Mouse (Mus musculus): ENCODE results near the gene Col4a3. TPM values are rescaled to one million over a fixed set of nuclear protein-coding genes. Genes with fewer than 3 reads are reported as not detected.

The Col4a3 gene
- polyA plus RNA-seq, 1 experiment from 2014 or later = 4.8 TPM

DNA sequence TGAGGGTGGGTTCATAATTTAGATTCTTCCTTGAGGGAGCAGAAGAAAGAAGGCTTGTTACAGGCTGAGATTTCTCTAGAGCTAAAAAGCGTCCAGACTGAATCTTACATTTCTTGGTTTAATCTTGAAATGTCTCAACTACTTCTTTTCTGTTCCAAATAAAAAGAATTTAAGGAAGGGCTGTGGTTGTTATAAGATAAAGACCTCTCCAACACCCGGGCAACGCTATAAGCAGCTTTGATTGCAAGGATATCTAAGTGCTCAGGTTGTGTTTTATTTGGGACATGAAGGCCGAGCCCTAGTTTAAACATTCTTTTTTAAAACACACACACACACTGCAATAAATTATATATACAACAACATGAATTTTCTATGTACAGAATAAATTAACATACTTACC lies 17.3 kb upstream of the Col4a3 start:
- Histone ChIP-seq H3K4me2 (replicated peaks; ENCODE audit: low read depth, low read length) (no peak overlapping the region), H3K9me3 (ENCODE audit: low read length) (no peaks in the 10 kb centered on the region), H3K27ac (ENCODE audit: low read length) (no peak overlapping the region), H3K4me3 (ENCODE audit: low read length) (no peak overlapping the region), H3K4me1 (ENCODE audit: insufficient read depth, low read length) (no peaks in the 10 kb centered on the region), H3K9ac (replicated peaks; ENCODE audit: low read length) (no peak overlapping the region), H3K27me3 (ENCODE audit: insufficient read depth, low read length) (no peaks in the 10 kb centered on the region), H3K36me3 (ENCODE audit: insufficient read depth, low read length) (no peaks in the 10 kb centered on the region)
- no peak for ATAC-seq (ENCODE audit: low FRiP score, low TSS enrichment)
- WGBS = 80% methylated on average over 4 of the region's 4 CpGs

DNA sequence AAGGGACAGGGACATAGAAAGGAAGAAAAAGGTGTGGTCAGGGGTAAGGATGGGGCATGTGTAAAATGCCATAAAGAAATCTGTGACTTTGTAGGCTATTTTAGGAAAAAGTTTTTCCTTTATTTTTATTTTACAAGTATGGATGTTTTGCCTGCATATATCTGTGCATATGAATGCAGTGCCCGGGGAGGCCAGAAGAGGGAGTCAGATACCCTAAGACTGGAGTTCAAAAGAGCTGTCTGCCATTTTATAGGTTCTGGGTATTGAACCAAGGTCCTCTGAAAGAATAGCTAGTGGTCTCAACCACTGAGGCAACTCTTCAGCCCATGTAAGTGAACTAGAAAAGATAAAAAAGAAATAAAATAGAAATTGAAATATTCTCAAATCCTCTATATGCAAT lies 15.0 kb upstream of the Col4a3 start:
- no peaks in the 10 kb centered on the region for H3K4me1 ChIP-seq (ENCODE audit: insufficient read depth, low read length)
- WGBS = 79% methylated on average over 1 of the region's 1 CpGs
- no peak overlapping the region for H3K4me3 ChIP-seq (ENCODE audit: low read length)
- H3K27me3 ChIP-seq (ENCODE audit: insufficient read depth, low read length) = no peaks in the 10 kb centered on the region
- H3K9me3 ChIP-seq (ENCODE audit: low read length) = no peaks in the 10 kb centered on the region
- H3K4me2 ChIP-seq (replicated peaks; ENCODE audit: low read depth, low read length) = no peak overlapping the region
- no peaks in the 10 kb centered on the region for H3K36me3 ChIP-seq (ENCODE audit: insufficient read depth, low read length)
- H3K27ac ChIP-seq (ENCODE audit: low read length) = no peak overlapping the region
- ATAC-seq (ENCODE audit: low FRiP score, low TSS enrichment) = no peak
- H3K9ac ChIP-seq (replicated peaks; ENCODE audit: low read length) = no peak overlapping the region

GRCm38 (mm10) chr1:82575681-82576080 lies 11.0 kb upstream of the Col4a3 start:
- ATAC-seq (ENCODE audit: low FRiP score, low TSS enrichment) = no peak
- Histone ChIP-seq H3K4me2 (replicated peaks; ENCODE audit: low read depth, low read length) (no peak overlapping the region), H3K36me3 (ENCODE audit: insufficient read depth, low read length) (no peaks in the 10 kb centered on the region), H3K27me3 (ENCODE audit: insufficient read depth, low read length) (no peaks in the 10 kb centered on the region), H3K9ac (replicated peaks; ENCODE audit: low read length) (no peak overlapping the region), H3K4me3 (ENCODE audit: low read length) (no peak overlapping the region), H3K27ac (ENCODE audit: low read length) (no peak overlapping the region), H3K9me3 (ENCODE audit: low read length) (no peaks in the 10 kb centered on the region), H3K4me1 (ENCODE audit: insufficient read depth, low read length) (no peaks in the 10 kb centered on the region)
- WGBS = 79% methylated on average over 3 of the region's 3 CpGs

- no peak for ATAC-seq (ENCODE audit: low FRiP score, low TSS enrichment)
- H3K4me3 ChIP-seq (ENCODE audit: low read length) = no peak overlapping the region
- H3K27me3 ChIP-seq (ENCODE audit: insufficient read depth, low read length) = no peaks in the 10 kb centered on the region
- 85% methylated on average over 2 of the region's 2 CpGs for WGBS
- no peak overlapping the region for H3K4me2 ChIP-seq (replicated peaks; ENCODE audit: low read depth, low read length)
- no peak overlapping the region for H3K27ac ChIP-seq (ENCODE audit: low read length)
- no peak overlapping the region for H3K9ac ChIP-seq (replicated peaks; ENCODE audit: low read length)
- H3K9me3 ChIP-seq (ENCODE audit: low read length) = no peaks in the 10 kb centered on the region
- no peaks in the 10 kb centered on the region for H3K4me1 ChIP-seq (ENCODE audit: insufficient read depth, low read length)
- no peaks in the 10 kb centered on the region for H3K36me3 ChIP-seq (ENCODE audit: insufficient read depth, low read length)
These were observed 10.5 kb upstream of the Col4a3 start for GRCm38 (mm10) chr1:82576182-82576581.

- no peak for ATAC-seq (ENCODE audit: low FRiP score, low TSS enrichment)
- H3K9ac ChIP-seq (replicated peaks; ENCODE audit: low read length) = no peak overlapping the region
- no peaks in the 10 kb centered on the region for H3K27me3 ChIP-seq (ENCODE audit: insufficient read depth, low read length)
- no peak overlapping the region for H3K27ac ChIP-seq (ENCODE audit: low read length)
- no peaks in the 10 kb centered on the region for H3K9me3 ChIP-seq (ENCODE audit: low read length)
- 85% methylated on average over 10 of the region's 10 CpGs for WGBS
- no peaks in the 10 kb centered on the region for H3K4me1 ChIP-seq (ENCODE audit: insufficient read depth, low read length)
- no peaks in the 10 kb centered on the region for H3K36me3 ChIP-seq (ENCODE audit: insufficient read depth, low read length)
- no peak overlapping the region for H3K4me2 ChIP-seq (replicated peaks; ENCODE audit: low read depth, low read length)
- no peak overlapping the region for H3K4me3 ChIP-seq (ENCODE audit: low read length)
These were observed 9.4 kb upstream of the Col4a3 start for GRCm38 (mm10) chr1:82577339-82577738.

- H3K4me3 ChIP-seq (ENCODE audit: low read length) = no peak overlapping the region
- no peak overlapping the region for H3K4me2 ChIP-seq (replicated peaks; ENCODE audit: low read depth, low read length)
- 61% methylated on average over 3 of the region's 3 CpGs for WGBS
- ATAC-seq (ENCODE audit: low FRiP score, low TSS enrichment) = peak; percentile 80
- H3K36me3 ChIP-seq (ENCODE audit: insufficient read depth, low read length) = no peaks in the 10 kb centered on the region
- no peaks in the 10 kb centered on the region for H3K27me3 ChIP-seq (ENCODE audit: insufficient read depth, low read length)
- H3K9ac ChIP-seq (replicated peaks; ENCODE audit: low read length) = no peak overlapping the region
- no peaks in the 10 kb centered on the region for H3K4me1 ChIP-seq (ENCODE audit: insufficient read depth, low read length)
- no peak overlapping the region for H3K27ac ChIP-seq (ENCODE audit: low read length)
- no peaks in the 10 kb centered on the region for H3K9me3 ChIP-seq (ENCODE audit: low read length)
These were observed 8.8 kb upstream of the Col4a3 start for GRCm38 (mm10) chr1:82577915-82578314.

DNA sequence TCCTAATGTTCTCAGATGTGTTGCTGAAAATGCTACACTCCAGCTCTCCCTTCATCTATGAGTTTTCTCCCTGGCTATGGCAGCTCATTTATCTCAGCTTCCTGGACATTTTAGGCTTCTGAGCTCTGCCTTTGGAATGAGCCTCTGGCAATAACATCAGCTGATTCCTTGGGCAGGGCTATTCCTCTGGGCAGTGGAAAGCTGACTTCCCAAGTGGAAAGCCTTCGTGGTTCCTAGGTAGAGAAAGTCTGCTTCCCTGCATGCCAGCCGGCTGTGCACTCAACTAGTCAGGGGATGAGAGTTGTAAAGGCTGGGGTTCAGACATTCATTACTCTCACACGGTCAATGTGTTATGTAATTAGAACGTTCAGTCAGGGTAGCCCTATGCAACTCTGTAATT lies 8.4 kb upstream of the Col4a3 start:
- H3K4me2 ChIP-seq (replicated peaks; ENCODE audit: low read depth, low read length) = no peak overlapping the region
- 46% methylated on average over 4 of the region's 4 CpGs for WGBS
- H3K4me3 ChIP-seq (ENCODE audit: low read length) = no peak overlapping the region
- ATAC-seq (ENCODE audit: low FRiP score, low TSS enrichment) = peak; percentile 31; the same call in 1 of the 2 replicates
- no peaks in the 10 kb centered on the region for H3K36me3 ChIP-seq (ENCODE audit: insufficient read depth, low read length)
- H3K9ac ChIP-seq (replicated peaks; ENCODE audit: low read length) = no peak overlapping the region
- no peak overlapping the region for H3K27ac ChIP-seq (ENCODE audit: low read length)
- no peaks in the 10 kb centered on the region for H3K9me3 ChIP-seq (ENCODE audit: low read length)
- no peaks in the 10 kb centered on the region for H3K27me3 ChIP-seq (ENCODE audit: insufficient read depth, low read length)
- H3K4me1 ChIP-seq (ENCODE audit: insufficient read depth, low read length) = no peaks in the 10 kb centered on the region

GRCm38 (mm10) chr1:82585981-82586380 lies 740 bp upstream of the Col4a3 start:
- Histone ChIP-seq H3K4me3 (ENCODE audit: low read length) (peak overlapping the region; percentile 52), H3K4me2 (replicated peaks; ENCODE audit: low read depth, low read length) (peak overlapping the region; percentile 90), H3K4me1 (ENCODE audit: insufficient read depth, low read length) (peaks cover 8% of the 10 kb centered on the region), H3K9ac (replicated peaks; ENCODE audit: low read length) (peak overlapping the region; percentile 62; the same call in 1 of the 2 replicates), H3K27me3 (ENCODE audit: insufficient read depth, low read length) (peaks cover 4% of the 10 kb centered on the region; the same call in 1 of the 2 replicates), H3K27ac (ENCODE audit: low read length) (no peak overlapping the region), H3K9me3 (ENCODE audit: low read length) (no peaks in the 10 kb centered on the region), H3K36me3 (ENCODE audit: insufficient read depth, low read length) (no peaks in the 10 kb centered on the region)
- ATAC-seq (ENCODE audit: low FRiP score, low TSS enrichment) = no peak
- 71% methylated on average over 7 of the region's 7 CpGs for WGBS

- 58% methylated on average over 4 of the region's 4 CpGs for WGBS
- Histone ChIP-seq H3K9ac (replicated peaks; ENCODE audit: low read length) (no peak overlapping the region), H3K9me3 (ENCODE audit: low read length) (no peaks in the 10 kb centered on the region), H3K36me3 (ENCODE audit: insufficient read depth, low read length) (no peaks in the 10 kb centered on the region), H3K27me3 (ENCODE audit: insufficient read depth, low read length) (peaks cover 4% of the 10 kb centered on the region; the same call in 1 of the 2 replicates), H3K4me2 (replicated peaks; ENCODE audit: low read depth, low read length) (no peak overlapping the region), H3K4me3 (ENCODE audit: low read length) (no peak overlapping the region), H3K27ac (ENCODE audit: low read length) (no peak overlapping the region), H3K4me1 (ENCODE audit: insufficient read depth, low read length) (peaks cover 8% of the 10 kb centered on the region)
- ATAC-seq (ENCODE audit: low FRiP score, low TSS enrichment) = no peak
These were observed 3.5 kb downstream of the Col4a3 start for GRCm38 (mm10) chr1:82590266-82590665.

DNA sequence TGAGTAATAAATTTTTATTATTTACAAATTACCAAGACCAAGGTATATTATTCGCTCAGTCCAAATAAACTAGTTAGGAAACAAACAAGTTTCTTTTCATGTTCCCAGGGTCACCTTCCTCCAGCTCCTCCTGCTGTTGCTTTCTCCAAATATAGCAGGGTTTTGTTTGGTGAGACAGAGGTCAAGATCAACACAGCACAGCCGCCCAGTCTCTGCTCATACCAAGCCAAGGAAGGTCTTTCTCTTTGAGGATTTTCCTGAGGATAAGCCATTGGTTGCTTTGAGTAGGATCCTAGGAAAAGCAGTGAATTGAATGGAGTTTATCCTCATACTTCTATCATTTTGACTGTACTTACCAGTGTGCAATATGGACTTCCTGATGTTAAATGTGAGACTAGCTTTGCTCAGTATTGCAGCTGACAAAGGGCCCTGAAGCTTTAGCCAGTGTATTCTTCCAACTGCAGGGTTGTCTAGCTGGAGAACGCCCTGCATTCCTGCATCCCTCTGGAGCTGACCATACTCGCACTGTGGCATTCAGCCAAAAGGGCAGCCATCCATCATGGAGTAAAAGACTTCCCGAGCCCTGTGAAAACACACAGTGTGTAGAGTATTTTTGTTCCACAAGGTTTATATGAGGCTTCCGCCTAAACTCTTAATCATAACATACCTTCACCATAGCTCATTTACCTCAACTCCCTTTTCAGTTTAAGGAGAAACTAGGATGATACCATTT lies 10.3 kb downstream of the Col4a3 start:
- Histone ChIP-seq H3K9ac (replicated peaks; ENCODE audit: low read length) (no peak overlapping the region), H3K27ac (ENCODE audit: low read length) (peak overlapping the region; percentile 75), H3K36me3 (ENCODE audit: insufficient read depth, low read length) (no peaks in the 10 kb centered on the region)

More for the DNA sequence above, 10.3 kb downstream of the Col4a3 start:
- peak; percentile 94 for ATAC-seq (ENCODE audit: low FRiP score, low TSS enrichment)
- no peaks in the 10 kb centered on the region for H3K27me3 ChIP-seq (ENCODE audit: insufficient read depth, low read length)
- H3K4me3 ChIP-seq (ENCODE audit: low read length) = no peak overlapping the region
- WGBS = 25% methylated on average over 6 of the region's 6 CpGs
- peaks cover 3% of the 10 kb centered on the region; the same call in 1 of the 2 replicates for H3K9me3 ChIP-seq (ENCODE audit: low read length)
- peaks cover 13% of the 10 kb centered on the region for H3K4me1 ChIP-seq (ENCODE audit: insufficient read depth, low read length)
- H3K4me2 ChIP-seq (replicated peaks; ENCODE audit: low read depth, low read length) = no peak overlapping the region; the same call in 1 of the 2 replicates

Measured in kidney, embryonic 16.5 days (tissue).